Mouse (Mus musculus) mouse embryonic stem cell (cell line): ENCODE results near the gene Scgb1b17.
"Not testable (repeated sequence)": the region's sequence is repeated elsewhere in the genome, so short reads cannot be mapped to it uniquely, and the experiment has no call there.

Experiments used
- in situ Hi-C, 2 experiments: fragments of 300-500 bp; cut with MboI; formaldehyde crosslinking; loops; 1 replicate in 1 of 2; 3 replicates in 1 of 2; pipeline ENCODE4 v1.14.3; 2019 to 2020; ENCODE audit warnings: low sequenced_read_pairs in 2 of 2, low pct_unique_long_range_greater_than_20kb in 1 of 2, mixed read lengths in 1 of 2; ENCODE audit not compliant: unreplicated experiment in 1 of 2

Gene Scgb1b17

GRCm38 (mm10) chr7:33063149-33063548 lies at the start of gene Scgb1b17:
Scgb1b17 (plus strand) TSS chr7:33063449.
- in situ Hi-C loops: not testable (repeated sequence)

- in situ Hi-C loops: not testable (repeated sequence)
Measured at GRCm38 (mm10) chr7:33056461-33056860, 6.8 kb upstream of the Scgb1b17 start, which contains the start of gene Scgb2b17. Scgb2b17 (minus strand) TSS chr7:33056561.
